Mouse (Mus musculus): ENCODE measurements around the gene Exosc7. TPM values are rescaled to one million over a fixed set of nuclear protein-coding genes. Genes with fewer than 3 reads are reported as not detected.

Gene Exosc7
- total and polyA plus RNA-seq, 3 experiments, result 7.6 to 39.3 (median 29.6) TPM

Other genes starting within 250 kb of the Exosc7 start
- gene Zfp445, start 247.2 kb upstream of the Exosc7 start, total RNA-seq (2021), result 100 to 1,000 TPM in 1 of 2 experiments, 10 to 100 TPM in 1; 71.4 to 109 TPM
- 15.5 and 30.5 TPM in 2 replicates for gene Zfp445, start 247.2 kb upstream of the Exosc7 start, polyA plus RNA-seq (2012; rRNA removed)
- 1 to 10 TPM; 5.6 to 6.5 TPM for gene Zkscan7, start 227.5 kb upstream of the Exosc7 start, total RNA-seq (2021)
- 2.0 and 4.0 TPM in 2 replicates for gene Zkscan7, start 227.5 kb upstream of the Exosc7 start, polyA plus RNA-seq (2012; rRNA removed)
- gene Zfp105, start 190.1 kb upstream of the Exosc7 start, total RNA-seq (2021), result 1 to 10 TPM; 3.2 to 5.4 TPM
- gene Zfp105, start 190.1 kb upstream of the Exosc7 start, polyA plus RNA-seq (2012; rRNA removed), result 0.15 and 0.75 TPM in 2 replicates
- gene 1110059G10Rik, start 162.2 kb upstream of the Exosc7 start, total RNA-seq (2021), result 10 to 100 TPM; 18.8 to 22.3 TPM
- 1.1 and 1.6 TPM in 2 replicates for gene 1110059G10Rik, start 162.2 kb upstream of the Exosc7 start, polyA plus RNA-seq (2012; rRNA removed)
- 1 to 10 TPM; 1.2 to 1.3 TPM for gene Kif15, start 162.2 kb upstream of the Exosc7 start, total RNA-seq (2021)
- 0.30 TPM in 1 of 2 replicates, not detected in the other for gene Kif15, start 162.2 kb upstream of the Exosc7 start, polyA plus RNA-seq (2012; rRNA removed)
- 10 to 100 TPM; 16.1 to 17.9 TPM for gene Tmem42, start 91.9 kb upstream of the Exosc7 start, total RNA-seq (2021)
- gene Tmem42, start 91.9 kb upstream of the Exosc7 start, polyA plus RNA-seq (2012; rRNA removed), result 34.4 and 39.2 TPM in 2 replicates
- under 1 TPM; 0.45 to 0.52 TPM for gene Tgm4, start 78.5 kb upstream of the Exosc7 start, total RNA-seq (2021)
- 0.13 and 0.26 TPM in 2 replicates for gene Tgm4, start 78.5 kb upstream of the Exosc7 start, polyA plus RNA-seq (2012; rRNA removed)
- gene Zdhhc3, start within 50 bp of the Exosc7 start, total RNA-seq (2021), result 10 to 100 TPM; 62.8 to 83.5 TPM
- gene Zdhhc3, start within 50 bp of the Exosc7 start, polyA plus RNA-seq (2012; rRNA removed), result 221 and 236 TPM in 2 replicates
- 10 to 100 TPM; 27.6 to 47.5 TPM for gene Clec3b, start 37.7 kb downstream of the Exosc7 start, total RNA-seq (2021)
- gene Clec3b, start 37.7 kb downstream of the Exosc7 start, polyA plus RNA-seq (2012; rRNA removed), result 34.0 and 58.3 TPM in 2 replicates
- under 1 TPM; 0.14 to 0.17 TPM for gene Cdcp1, start 102.8 kb downstream of the Exosc7 start, total RNA-seq (2021)
- 0.06 and 0.08 TPM in 2 replicates for gene Cdcp1, start 102.8 kb downstream of the Exosc7 start, polyA plus RNA-seq (2012; rRNA removed)
- gene Tmem158, start 147.5 kb downstream of the Exosc7 start, total RNA-seq (2021), result 10 to 100 TPM in 1 of 2 experiments, 1 to 10 TPM in 1; 4.5 to 11.0 TPM
- 42.7 and 50.3 TPM in 2 replicates for gene Tmem158, start 147.5 kb downstream of the Exosc7 start, polyA plus RNA-seq (2012; rRNA removed)

Data from adrenal gland, adult 2 months (tissue).